Mouse (Mus musculus) embryo, embryonic 10.5 days (tissue): Measurements from ENCODE around the gene Slc37a2.
"Not testable (repeated sequence)": the region's sequence is repeated elsewhere in the genome, so short reads cannot be mapped to it uniquely, and the experiment has no call there.

Experiments
- DNase-seq: peaks from one replicate; pipeline ENCODE4 v3.0.0-alpha.2; 2015; ENCODE audit warnings: low spot score

Slc37a2 gene

DNA sequence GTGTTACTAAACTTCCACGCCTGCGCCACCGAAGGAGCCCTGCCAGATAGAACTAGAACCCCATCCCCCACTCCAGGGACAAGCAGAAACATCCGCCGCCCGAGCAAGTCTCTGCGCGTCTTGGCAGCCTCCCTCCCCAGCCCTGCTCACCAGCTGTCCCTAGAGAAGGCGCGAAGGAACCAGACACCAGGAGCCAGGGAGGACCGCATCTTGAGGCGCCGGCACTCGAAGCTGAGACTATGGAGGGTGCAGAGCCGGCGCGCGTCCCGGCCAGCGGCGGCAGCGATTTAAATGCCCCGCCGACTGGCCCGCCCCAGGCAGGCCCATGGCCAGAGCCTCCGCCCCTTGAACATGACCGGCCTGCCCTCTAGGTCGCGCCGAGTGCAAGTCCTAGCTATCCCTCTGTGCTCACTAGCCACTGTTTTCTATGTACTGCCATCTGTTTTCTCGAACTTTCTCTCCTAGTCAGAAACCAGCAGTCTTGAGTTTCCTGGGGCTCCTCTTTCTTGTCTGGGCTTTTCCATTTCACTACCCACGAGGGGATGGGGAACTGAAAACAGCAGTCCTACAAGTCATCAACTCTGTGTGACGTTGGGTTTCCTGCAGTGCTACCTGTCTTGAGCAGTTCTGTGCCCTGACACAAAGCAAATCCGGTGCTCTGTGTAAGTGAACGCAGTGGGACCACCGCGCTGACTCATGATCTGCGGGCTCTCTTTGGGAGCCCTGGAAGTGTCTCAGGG lies at the start of gene Slc37a2:
TSS of gene Slc37a2 (minus strand) at position 590 of the 740 bp plus-strand sequence.
- peak; percentile 79 for DNase-seq

- DNase-seq: no peak
Observed at GRCm38 (mm10) chr9:37301720-37302119, 46.2 kb upstream of the Slc37a2 start.

- not testable (repeated sequence) for DNase-seq
Observed at GRCm38 (mm10) chr9:37300501-37300900, 45.0 kb upstream of the Slc37a2 start.

DNA sequence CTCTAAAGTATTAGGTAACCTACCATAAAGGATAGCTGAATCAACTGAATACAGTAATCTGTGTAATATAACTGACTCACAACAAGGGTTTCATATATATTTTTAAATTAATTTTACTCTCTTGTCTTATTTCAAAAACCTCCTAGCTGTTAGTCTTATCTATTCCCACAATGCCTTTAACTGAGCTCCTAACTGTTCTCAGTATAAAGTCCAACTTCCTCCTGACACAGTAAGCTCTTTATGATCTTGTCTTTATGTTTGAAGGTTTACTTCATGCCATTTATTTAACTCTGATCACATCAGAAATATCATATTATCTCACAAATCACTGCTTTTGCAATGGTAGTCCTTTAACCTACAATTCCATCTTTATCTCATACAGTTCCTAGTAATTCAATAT lies 40.0 kb upstream of the Slc37a2 start:
- no peak for DNase-seq

DNA sequence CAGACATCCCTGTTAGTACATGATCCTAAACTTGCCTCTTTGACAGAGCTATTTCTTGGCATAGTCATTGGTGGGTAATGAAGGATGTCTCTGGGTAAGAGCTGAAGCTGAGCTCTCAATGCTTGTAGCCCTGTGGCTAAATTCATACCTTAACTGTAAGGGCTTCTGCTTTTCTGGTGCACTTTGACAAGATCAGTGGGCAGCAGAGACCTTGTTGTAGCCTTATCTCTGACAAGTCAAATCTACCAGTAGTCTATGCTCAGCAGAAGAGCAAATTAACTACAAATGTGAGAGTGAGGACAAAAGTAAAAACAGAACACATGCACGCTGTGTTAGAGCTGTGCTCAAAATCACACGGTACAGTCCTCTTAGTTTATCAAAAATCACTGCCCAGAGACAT lies 11.1 kb upstream of the Slc37a2 start:
- DNase-seq: no peak

- DNase-seq: peak; percentile 74
Observed at GRCm38 (mm10) chr9:37255889-37256225, 319 bp upstream of the Slc37a2 start.

DNA sequence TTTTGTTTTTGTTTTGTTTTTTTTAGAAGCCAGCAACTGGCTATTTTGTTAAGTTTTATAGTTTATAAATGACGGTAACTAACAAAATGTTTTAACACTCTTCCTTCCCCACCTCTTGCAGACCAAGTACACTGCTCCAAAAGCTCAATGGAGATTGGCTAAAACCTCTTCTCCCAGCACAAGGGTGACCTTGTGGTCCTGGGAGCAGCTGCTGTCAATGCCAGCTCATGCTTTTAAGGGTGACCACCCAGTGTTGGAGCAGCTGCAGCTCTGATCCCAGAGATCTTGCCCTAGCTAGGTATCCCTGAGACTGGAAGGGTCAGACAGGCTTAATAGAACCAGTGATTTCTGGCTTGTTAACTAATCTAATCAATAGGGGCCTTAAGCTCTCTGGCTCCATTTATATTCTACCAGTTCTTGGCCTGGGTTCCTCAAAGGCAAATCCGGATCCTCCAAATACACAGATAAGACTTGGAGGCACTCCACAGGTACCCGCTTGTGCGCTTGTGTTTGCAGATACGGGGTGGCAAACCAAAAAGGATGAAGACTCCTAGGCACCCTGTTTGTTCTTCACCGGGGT lies 917 bp downstream of the Slc37a2 start:
- peak; percentile 39 for DNase-seq

DNA sequence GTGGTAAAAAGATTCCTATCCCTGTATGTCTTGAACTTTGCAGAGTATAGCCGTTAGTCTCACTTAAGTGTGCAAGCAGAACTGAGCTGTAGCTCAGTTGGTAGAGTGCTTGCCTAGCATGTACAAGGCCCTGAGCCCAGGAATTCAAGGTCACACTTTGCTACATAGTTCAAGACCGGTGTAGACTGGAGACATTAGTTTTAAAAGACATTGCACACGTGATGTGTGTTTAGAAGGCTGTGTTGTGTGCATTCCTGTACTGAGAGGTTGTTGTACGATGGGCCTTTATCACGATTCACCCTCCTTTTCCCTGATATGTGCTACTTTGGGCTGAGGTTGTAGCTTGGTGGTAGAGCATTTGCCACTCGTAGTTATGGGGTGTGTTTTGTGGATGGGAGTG lies 4.9 kb downstream of the Slc37a2 start:
- no peak for DNase-seq

DNA sequence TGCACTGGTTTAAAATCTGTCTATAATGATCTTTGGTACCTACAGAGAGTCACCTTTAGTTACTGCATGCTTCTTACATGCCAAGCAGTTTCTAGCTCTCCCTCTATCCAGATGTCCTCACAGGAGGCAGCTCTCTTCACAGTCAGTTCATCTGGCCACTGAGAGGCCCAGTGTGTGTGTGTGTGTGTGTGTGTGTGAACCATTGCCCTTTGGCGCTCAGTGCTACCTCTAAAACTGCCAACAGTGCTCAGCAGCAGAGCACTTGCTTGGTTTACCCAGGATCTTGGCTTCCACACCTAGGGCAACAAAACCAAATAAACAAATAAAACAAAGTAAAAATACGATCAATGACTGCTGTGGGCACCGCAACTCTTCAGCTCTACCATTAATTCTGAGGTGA lies 5.6 kb downstream of the Slc37a2 start:
- no peak for DNase-seq

DNA sequence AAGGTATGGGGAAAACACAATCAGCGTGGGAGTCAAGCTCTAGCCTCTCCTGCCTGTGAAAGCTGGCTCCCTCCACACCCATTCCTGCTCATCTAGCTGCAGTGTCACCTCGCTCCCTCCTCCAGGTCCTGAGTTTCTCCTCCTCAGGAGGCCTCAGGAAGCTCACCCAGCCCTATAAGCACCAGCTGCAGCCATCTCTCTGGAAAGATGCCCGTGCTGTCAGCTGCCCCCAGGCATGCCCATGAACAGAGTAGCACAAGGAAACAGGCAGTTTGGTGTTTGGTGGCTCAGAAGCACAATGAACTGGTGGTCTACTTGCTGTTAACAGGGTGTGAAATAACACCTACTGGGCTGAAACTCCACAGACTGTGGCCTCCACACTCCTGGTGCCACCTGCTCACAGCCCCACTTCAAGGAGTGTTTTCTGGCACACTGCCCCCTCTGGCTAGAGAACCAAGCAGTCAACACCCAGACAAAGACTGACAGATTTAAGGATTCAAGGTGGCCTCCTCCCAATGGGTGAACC lies 7.1 kb downstream of the Slc37a2 start:
- no peak for DNase-seq

- DNase-seq: no peak
Observed at GRCm38 (mm10) chr9:37247429-37247828, 8.1 kb downstream of the Slc37a2 start.

DNA sequence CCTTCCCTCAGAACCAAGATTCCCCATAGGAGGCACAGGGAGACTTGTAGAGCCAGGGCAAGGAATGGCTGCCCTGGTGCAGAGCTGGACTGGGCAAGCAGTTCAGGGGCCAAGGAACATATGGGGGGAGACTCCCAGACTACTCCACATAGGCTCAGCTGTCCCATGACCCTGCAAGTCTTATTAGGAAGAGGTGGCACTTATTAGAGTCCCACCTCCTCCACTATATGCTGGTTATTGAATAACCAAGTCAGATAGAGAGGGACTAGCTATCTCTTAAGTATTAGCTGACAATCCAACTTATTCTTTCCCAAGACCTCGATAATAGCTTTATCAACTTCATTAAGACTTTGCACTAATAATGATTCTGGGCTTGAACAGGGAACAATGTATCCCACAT lies 9.7 kb downstream of the Slc37a2 start:
- no peak for DNase-seq

DNA sequence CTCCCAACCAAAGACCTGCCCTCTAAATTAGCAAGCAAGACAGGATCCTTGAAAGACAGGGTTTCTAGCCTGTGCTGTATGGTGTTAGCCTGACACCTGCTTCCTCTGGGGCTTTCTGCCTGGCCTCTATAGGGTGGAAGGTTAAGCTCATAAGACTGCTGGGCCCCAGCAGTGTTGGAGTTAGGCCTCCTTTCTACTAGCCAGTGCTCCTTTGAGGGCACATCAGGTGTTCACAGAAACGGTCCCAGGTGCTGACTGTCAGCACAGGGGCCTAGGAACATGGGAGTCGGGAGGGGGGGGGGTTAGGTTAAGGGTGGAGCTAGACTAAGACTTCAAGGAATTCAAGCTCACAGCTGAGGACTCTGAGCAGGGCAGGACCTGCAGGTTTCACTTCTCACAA lies 10.1 kb downstream of the Slc37a2 start:
- no peak for DNase-seq

DNA sequence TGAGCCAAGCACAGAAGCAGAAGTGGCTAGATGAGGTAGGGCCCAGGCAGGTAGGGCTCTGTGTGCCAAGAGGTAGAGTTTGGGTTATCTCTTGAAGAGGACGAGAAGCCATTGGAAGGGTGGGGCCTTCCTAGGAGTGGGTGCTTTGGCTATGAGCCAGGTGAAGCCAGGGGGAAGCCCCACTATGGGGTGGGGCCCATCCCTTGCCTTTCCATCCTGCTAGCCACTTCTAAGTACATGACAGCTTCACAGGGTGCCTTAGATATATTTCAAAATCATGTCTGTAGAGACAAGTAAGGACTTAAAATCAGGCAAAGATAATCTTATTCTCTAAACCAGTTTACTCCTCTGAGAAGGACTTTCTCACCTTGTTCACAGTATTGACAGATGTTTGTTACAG lies 10.9 kb downstream of the Slc37a2 start:
- DNase-seq: no peak

DNA sequence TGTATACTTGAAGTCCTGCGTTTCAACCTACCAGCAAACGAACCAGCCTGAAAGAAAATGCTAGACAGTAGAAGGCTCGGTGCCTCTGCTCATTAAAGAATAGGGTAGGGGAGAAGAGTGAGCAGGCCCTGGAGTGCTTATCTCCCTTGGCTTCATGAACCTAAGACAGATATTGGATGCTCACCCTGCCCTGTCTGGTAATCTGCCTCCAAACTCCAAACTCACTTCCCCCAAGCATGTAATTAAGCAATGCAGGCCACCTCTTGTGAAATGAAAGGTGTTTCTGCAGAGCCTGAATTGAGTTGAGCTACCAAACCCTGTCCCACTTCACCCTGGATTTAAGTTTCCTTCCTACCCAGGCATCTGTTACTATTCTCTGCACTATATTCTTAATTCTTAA lies 12.8 kb downstream of the Slc37a2 start:
- DNase-seq: no peak

DNA sequence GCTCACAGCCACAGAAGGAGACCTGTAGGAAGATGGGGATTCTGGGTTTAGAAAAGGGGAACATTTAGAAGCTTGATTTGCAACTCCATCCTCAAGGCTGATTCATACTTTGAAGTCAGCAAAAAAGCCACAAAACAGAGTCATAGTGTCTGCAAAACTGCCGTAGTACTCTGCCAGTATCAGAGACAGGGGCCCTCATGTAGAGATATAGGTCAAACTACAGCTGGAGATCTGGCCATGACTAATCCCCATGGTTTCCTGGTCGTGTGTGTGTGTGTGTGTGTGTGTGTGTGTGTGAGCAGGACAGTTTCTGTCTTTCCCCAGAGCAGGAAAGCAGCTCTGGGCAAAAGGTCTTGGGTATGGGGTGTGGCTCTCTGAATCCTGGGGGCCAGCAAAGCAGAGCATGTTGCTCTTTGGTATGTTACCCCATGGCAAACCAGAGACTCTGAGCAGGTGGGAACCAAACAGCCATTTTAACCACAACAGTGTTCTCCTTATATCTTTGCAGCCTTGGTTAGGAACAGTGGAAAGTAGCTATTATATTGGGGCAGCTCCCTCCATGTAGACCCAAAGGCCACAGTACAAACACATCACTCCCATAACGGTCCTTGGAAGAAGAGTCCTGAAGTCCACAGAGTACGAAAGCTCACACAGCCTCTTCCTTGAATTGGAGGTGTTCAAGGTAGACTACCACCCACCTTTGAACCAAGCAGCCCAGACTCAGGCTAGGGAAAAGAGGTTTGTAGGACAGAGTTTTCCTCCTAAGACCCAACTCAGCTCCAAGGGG lies 19.4 kb downstream of the Slc37a2 start:
- DNase-seq: no peak

GRCm38 (mm10) chr9:37232201-37233195 lies 23.0 kb downstream of the Slc37a2 start:
- DNase-seq: no peak

DNA sequence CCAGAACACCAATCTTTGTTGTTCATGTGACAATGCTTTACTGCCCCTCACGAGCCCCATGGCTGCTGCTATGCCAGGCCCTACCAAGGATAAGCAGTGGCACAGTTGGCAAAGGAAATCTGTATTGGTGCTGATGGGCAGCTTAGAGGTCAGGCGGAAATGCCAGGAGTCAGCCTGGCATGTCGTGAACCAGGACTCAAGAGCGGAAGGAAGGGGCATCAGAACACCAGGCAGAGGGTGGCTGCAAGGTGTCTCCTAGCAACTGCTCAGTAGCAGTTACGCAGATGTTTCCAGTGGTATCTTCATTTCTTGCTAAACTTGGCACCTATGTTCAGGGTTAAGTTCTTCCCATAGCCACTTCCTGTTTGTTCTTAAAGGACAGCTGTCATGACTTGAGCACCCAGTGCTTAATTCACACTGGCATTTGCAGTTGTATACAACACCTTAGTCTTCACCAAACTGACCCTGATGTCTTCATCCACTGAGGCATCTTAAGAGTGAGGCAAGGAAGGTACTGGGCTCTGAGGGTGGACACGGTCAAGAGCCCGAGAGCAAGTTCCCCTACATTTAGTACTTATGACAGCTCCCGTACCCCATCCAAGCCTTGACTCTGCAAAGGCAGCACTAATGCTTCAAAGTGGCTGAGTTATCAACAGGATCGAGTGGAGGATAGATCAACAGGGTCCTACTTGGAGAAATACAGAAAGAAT lies 24.9 kb downstream of the Slc37a2 start:
- DNase-seq: no peak

DNA sequence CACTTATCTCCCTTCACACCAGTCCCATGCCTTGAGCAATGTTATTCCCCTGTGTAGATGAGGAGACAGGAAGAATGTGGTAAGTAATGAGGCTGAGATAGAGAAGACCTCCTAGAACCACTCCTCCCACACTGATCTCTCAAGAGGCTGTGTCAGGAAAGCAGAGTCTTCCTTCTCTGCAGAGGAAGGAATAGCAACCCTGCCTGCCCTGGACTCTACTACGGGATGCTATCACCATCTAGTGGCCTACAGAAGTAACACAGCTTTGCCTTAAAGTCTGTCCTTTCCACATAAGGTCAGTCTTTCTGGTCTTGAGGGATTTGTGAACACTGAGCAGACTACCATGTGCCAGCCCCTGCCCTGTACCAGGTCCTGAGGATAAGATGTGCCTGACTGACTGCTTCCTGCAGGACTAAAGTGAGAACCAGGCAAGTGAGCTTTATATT lies 25.6 kb downstream of the Slc37a2 start:
- DNase-seq: peak; percentile 84

- DNase-seq: no peak
Observed at GRCm38 (mm10) chr9:37225581-37225980, 30.0 kb downstream of the Slc37a2 start.

- DNase-seq: no peak
Observed at GRCm38 (mm10) chr9:37220755-37221154, 34.8 kb downstream of the Slc37a2 start.
